Mouse (Mus musculus) left cerebral cortex, postnatal 14 days (tissue): ENCODE data around the gene Elac2. TPM values are rescaled to one million over a fixed set of nuclear protein-coding genes. Genes with fewer than 3 reads are reported as not detected.

Experiments
- DNase-seq, 2 experiments: peaks; one replicate each; pipeline ENCODE4 v3.0.0; 2021 to 2022; ENCODE audit warnings: low spot score in 2 of 2, mixed read lengths in 1 of 2
- intact Hi-C: fragments of 180-260 bp; cut with DNase I; formaldehyde crosslinking; loops from one replicate; pipeline ENCODE4 v1.15.1; 2025
- total RNA-seq, 2 experiments: library from RNA; stranded (reverse); gene quantifications; 2 replicates each; pipeline ENCODE4 v1.2.3; 2021

Gene Elac2
- total RNA-seq, 2 experiments from 2014 or later: 27.0 to 27.7 TPM

DNA sequence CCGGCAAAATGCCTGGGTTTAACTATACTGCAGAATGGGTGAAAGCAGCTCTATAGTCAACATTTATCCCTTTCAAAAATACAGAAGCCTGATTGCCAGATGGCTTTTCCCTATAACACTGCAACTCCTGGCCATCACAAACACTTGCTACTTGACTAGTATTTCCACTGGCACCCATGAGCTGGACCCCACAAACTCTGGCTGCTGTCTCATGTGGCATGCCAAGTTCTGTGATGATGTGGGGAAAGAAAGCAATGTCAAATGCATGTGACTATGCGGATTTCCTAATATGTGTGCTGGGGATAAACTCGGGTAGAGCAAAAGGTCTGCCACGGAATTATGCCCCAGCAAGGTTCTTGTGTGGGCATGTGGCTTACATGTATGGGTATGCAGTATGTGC, 27.2 kb downstream of the Elac2 start:
- intact Hi-C loops: no loop called here
- DNase-seq: no peak

DNA sequence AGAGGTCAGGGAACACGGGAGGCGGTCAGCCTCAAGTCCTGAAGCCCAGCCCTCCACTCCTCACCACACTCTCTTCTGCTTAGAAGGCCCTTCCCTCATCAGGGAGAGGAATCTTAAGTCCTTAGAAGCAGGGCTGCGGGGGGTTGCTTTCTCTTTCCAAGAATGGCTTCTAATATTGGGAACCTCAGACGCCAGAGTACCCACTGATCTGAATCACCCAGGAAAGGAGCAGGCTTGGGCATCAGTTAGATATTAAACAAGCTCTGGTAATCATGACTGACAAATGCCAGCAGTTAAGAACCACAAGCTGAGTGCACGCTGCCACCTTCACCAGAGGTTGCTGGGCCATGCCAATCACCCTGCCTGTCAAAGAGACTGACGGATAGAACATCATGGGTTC, 35.1 kb downstream of the Elac2 start:
- DNase-seq: no peak
- intact Hi-C loops: loop anchor here (10.0 kb wide), 1 partner anchor 671 kb away; no protein-coding TSS in a partner anchor

DNA sequence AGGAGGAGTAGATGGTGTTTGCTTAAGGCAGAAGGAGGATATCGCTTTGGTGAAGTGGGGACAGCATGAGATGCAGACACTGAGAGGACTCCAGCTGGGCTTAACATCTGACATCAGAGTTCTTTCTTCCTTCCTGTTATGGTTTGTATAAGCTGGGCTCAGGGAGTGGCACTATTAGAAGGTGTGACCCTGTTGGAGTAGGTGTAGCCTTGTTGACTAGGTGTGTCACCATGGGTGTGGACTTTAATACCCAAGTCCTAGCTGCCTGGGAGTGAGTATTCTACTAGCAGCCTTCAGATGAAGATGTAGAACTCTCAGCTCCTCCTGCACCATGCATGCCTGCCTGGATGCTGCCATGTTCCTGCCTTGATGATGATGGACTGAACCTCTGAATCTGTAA, 37.9 kb downstream of the Elac2 start:
- no peak for DNase-seq
- intact Hi-C loops: loop anchor here (10.0 kb wide), 1 partner anchor 668 kb away; no protein-coding TSS in a partner anchor

DNA sequence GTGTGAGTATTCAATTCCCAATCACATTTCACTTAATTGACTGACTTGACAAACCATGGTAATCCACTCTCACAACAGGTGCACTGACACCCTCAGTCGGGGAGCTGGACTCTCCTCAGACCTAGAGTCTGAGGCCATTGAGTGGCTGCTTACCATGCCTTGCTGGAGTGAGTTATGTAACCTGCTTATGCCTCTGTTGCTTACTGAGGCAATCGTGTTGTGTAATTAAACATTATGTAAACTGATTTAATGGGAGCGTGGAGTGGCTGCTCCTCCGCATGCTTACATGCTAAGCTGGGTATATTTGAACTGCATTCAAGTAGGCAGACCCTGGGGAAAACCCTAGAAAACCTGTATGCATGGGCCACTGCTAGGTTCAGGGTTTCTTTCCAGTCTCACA, 41.9 kb downstream of the Elac2 start:
- DNase-seq: no peak
- intact Hi-C loops: no loop called here

- intact Hi-C loops: no loop called here
These were observed 43.9 kb downstream of the Elac2 start for GRCm38 (mm10) chr11:65022771-65023170.

DNA sequence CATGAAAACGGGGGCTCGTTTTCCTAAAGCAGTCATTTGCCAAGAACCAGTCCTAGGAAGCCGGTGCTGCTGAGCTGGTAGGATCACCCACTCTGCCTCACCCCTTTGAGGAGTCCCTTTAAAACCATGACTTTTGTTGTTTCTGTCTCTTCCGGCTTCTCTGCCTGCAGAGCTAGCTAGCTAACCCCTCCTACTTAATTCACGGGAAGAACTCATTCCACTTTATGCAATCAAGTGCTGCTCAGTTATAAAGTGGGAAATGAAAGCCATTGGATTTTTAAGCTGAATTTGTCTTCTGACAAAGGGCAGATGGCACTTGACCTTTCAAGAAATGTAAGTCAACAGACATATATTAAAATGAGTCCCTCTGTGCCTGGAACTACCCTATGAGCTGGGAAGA, 49.2 kb downstream of the Elac2 start:
- no peak for DNase-seq
- intact Hi-C loops: no loop called here

More at GRCm38 (mm10) chr11:65022771-65023170, 43.9 kb downstream of the Elac2 start:
- no peak for DNase-seq

DNA sequence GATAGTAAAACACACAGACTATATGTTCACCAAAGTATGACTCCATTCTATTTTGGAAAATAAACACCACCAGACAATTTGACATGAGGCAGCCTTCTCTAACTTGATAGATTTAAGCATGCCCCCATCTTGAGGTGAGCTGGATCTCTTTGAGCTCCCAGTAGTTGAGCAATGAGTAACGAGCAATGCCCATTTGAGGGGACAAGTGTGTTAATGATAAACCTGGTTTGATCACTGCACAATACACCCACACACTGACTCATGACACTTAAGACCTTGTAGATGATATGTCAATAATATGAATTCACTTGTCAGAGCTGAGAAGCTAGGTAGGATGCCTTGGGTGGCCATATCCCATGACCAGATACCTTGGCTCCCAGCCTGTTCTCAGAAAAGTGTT, 51.4 kb downstream of the Elac2 start:
- no peak for DNase-seq
- intact Hi-C loops: no loop called here

DNA sequence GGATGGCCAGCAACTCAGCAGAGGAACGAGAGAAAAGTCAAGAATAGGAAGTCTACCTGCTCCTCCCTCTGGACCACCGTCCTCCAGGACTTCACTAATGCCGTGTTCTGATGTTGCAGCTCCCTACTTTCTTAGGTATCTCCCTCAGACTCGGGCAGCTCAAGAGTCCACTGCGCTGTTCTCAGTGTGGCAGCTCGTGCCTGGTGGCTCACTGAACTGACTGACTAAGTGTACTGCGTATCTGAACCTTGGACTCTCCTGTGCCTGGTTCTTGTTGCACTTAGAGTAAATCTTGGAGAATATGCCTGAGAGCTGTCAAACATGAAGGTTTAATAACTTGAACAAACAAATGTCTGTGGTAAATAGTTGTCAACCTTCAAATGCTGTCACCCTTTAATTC, 53.4 kb downstream of the Elac2 start:
- intact Hi-C loops: no loop called here
- no peak for DNase-seq

- DNase-seq: no peak
- intact Hi-C loops: no loop called here
These were observed 60.2 kb downstream of the Elac2 start for GRCm38 (mm10) chr11:65038996-65039395.

DNA sequence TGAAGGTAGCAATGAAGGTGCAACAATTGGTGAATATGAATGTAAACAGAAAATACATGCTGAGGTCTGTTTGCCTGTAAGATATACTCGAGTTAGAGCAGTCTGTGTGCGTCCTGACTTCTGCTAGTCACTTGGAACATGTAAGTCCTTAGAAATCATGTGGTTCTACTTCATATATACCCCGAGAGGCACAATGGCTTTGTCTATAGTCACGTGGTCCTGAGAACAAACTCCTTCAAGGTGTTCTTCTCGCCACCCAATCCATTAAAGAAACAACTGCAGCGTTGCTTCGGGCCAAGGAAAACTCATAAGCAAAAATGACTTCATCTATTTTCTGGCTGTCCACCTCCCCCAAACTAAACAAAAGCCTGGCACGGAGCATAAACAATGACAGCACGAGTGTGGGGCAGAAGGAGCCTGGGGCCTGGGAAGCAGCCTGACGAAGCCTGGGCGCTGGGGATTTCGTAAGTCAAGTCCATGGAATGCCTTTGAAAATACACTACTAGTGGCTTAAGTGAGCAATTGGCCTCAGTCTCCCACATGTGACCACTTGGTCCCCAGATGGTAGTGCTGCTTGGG, 60.8 kb downstream of the Elac2 start:
- no peak for DNase-seq
- intact Hi-C loops: no loop called here

DNA sequence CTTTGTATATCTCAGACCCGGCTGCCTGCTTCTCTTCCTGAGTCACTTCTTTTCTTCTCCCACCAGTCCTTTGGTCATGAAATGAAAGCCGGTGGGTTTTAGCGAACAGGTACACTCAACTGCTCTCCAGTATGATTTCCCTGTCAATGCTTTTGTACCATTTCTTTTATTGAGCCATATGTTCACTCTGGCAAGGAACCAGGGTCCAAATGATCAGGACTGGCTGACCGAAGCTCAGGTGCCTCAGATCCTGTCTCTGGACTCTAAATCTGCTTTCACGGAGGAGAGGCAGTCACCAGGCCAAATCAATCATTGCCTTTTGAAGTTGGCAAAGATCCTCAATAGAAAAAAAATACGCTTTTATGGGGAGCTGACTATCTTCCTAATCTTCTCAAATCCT, 61.7 kb downstream of the Elac2 start:
- intact Hi-C loops: no loop called here
- no peak for DNase-seq

GRCm38 (mm10) chr11:65049090-65049489, 70.3 kb downstream of the Elac2 start:
- intact Hi-C loops: no loop called here
- no peak for DNase-seq

DNA sequence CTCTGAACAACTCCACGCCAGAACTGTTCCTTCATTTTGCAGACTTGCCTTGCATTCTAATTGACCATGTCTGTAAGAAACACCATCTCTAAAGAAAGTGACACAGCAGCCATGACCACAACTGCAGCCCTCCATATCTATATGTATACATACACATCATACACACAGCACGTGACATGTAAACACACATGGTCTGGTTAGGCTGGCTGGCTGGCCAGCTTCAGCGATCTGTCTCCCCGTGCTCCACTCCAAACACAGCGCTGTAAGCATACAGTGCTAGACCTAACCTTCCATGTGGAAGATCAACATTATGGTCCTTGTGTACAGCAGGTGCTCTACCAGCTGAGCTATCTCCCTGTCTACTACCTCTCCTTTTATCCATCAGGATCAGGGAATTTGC, 72.0 kb downstream of the Elac2 start:
- intact Hi-C loops: no loop called here
- DNase-seq: no peak

Other genes starting within 250 kb of the Elac2 start
- gene 1700086D15Rik, start 180.9 kb downstream of the Elac2 start, total RNA-seq: 1 to 10 TPM; 2.3 to 3.3 TPM
- gene Arhgap44, start 183.9 kb downstream of the Elac2 start, total RNA-seq: 100 to 1,000 TPM; 155 TPM